Mouse (Mus musculus) heart, adult 2 months (tissue): ENCODE measurements around the gene Prkg2.

Experiments used
- CTCF ChIP-seq: fragments of 200-600 bp; IDR thresholded peaks from 2 replicates; pipeline ENCODE4 v1.8.1; 2022; ENCODE audit warnings: antibody characterized with exemption, mild to moderate bottlenecking, moderate library complexity
- EP300 ChIP-seq: fragments of 200-500 bp; IDR thresholded peaks from 2 replicates; pipeline ENCODE4 v1.6.1; 2011; ENCODE audit warnings: low read depth, low read length, control low read depth; ENCODE audit not compliant: insufficient read depth
- POLR2A ChIP-seq: fragments of 200-500 bp; IDR thresholded peaks from 2 replicates; pipeline ENCODE4 v1.6.1; 2011; ENCODE audit warnings: mild to moderate bottlenecking, low read depth, low read length, control low read depth; ENCODE audit not compliant: insufficient read depth

DNA sequence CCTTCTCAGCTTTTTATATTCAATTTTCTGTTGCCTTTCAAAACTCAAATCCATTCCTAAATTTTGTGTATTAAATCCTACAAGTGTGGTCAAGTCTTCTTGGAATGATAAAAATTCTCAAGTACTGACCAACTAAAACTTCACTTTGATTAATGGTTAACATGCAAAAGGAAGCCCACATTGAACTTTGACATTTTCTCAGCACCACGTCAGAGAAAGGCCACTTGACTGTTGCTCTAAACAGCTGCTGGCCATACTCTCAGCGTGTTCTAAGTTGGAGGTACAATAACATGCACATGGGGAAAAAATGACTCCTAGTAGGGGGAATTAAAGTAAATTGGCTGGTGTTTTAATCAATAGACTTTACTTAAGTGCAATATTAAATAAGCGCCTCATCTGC, 155.1 kb downstream of the Prkg2 start:
- TF ChIP-seq CTCF (no peak), POLR2A (no peak), EP300 (no peak)
